Mouse (Mus musculus) CD4-positive, CD25-positive, alpha-beta regulatory T cell, adult 2 months (primary cell): Measurements from ENCODE around the gene Ttc29.

ENCODE experiments used
- DNase-seq: peaks from one replicate; pipeline ENCODE4 v3.0.0-alpha.2; 2012; ENCODE audit warnings: low read depth, low spot score

Ttc29 gene

GRCm38 (mm10) chr8:78213074-78213473, at the start of gene Ttc29:
Ttc29 (plus strand) TSS chr8:78213297.
- DNase-seq = no peak

- no peak for DNase-seq
Observed at GRCm38 (mm10) chr8:78171351-78171750, 41.7 kb upstream of the Ttc29 start.

- DNase-seq = no peak
Observed at GRCm38 (mm10) chr8:78182654-78183053, 30.4 kb upstream of the Ttc29 start.

GRCm38 (mm10) chr8:78183414-78183813, 29.7 kb upstream of the Ttc29 start:
- DNase-seq = no peak

- no peak for DNase-seq
Observed at GRCm38 (mm10) chr8:78187087-78187486, 26.0 kb upstream of the Ttc29 start.

- no peak for DNase-seq
Observed at GRCm38 (mm10) chr8:78204229-78204628, 8.9 kb upstream of the Ttc29 start.

GRCm38 (mm10) chr8:78210424-78210823, 2.7 kb upstream of the Ttc29 start:
- no peak for DNase-seq

- no peak for DNase-seq
Observed at GRCm38 (mm10) chr8:78214645-78215044, 1.5 kb downstream of the Ttc29 start.

GRCm38 (mm10) chr8:78226087-78226486, 13.0 kb downstream of the Ttc29 start:
- no peak for DNase-seq

GRCm38 (mm10) chr8:78230721-78231120, 17.6 kb downstream of the Ttc29 start:
- no peak for DNase-seq

- no peak for DNase-seq
Observed at GRCm38 (mm10) chr8:78232870-78233707, 20.0 kb downstream of the Ttc29 start.

GRCm38 (mm10) chr8:78233708-78234201, 20.7 kb downstream of the Ttc29 start:
- DNase-seq = no peak

GRCm38 (mm10) chr8:78237972-78238675, 25.0 kb downstream of the Ttc29 start:
- no peak for DNase-seq

GRCm38 (mm10) chr8:78251115-78251514, 38.0 kb downstream of the Ttc29 start:
- DNase-seq = no peak

GRCm38 (mm10) chr8:78254374-78254773, 41.3 kb downstream of the Ttc29 start:
- DNase-seq = no peak

GRCm38 (mm10) chr8:78255011-78255410, 41.9 kb downstream of the Ttc29 start:
- DNase-seq = no peak

- no peak for DNase-seq
Observed at GRCm38 (mm10) chr8:78265506-78265905, 52.4 kb downstream of the Ttc29 start.

- DNase-seq = no peak
Observed at GRCm38 (mm10) chr8:78266231-78266630, 53.1 kb downstream of the Ttc29 start.

GRCm38 (mm10) chr8:78267894-78268411, 54.9 kb downstream of the Ttc29 start:
- no peak for DNase-seq

- DNase-seq = no peak
Observed at GRCm38 (mm10) chr8:78269281-78269680, 56.2 kb downstream of the Ttc29 start.

GRCm38 (mm10) chr8:78271391-78271790, 58.3 kb downstream of the Ttc29 start:
- no peak for DNase-seq

- DNase-seq = no peak
Observed at GRCm38 (mm10) chr8:78276120-78276519, 63.0 kb downstream of the Ttc29 start.
